Mouse (Mus musculus): ENCODE measurements around the gene Tap2.

GRCm38 (mm10) chr17:34170487-34170876, 32.8 kb upstream of the Tap2 start:
- TF ChIP-seq CTCF (IDR thresholded peaks at IDR 0.05; ENCODE audit: control insufficient read depth, insufficient read depth, low read length) (no peak), POLR2A (IDR thresholded peaks at IDR 0.05; ENCODE audit: borderline replicate concordance, control insufficient read depth, low read depth, low read length) (no peak)

Measured in bone marrow, adult 2 months (tissue).